Mouse (Mus musculus) c-Kit-positive CD71-positive TER-119-positive erythroid progenitor cells, embryonic 14.5 days (primary cell): Measurements from ENCODE around the gene Hspbap1.

Experiments used
- DNase-seq: peaks from one replicate; pipeline ENCODE4 v3.0.0-alpha.2; 2013; ENCODE audit warnings: low spot score

Hspbap1 gene

DNA sequence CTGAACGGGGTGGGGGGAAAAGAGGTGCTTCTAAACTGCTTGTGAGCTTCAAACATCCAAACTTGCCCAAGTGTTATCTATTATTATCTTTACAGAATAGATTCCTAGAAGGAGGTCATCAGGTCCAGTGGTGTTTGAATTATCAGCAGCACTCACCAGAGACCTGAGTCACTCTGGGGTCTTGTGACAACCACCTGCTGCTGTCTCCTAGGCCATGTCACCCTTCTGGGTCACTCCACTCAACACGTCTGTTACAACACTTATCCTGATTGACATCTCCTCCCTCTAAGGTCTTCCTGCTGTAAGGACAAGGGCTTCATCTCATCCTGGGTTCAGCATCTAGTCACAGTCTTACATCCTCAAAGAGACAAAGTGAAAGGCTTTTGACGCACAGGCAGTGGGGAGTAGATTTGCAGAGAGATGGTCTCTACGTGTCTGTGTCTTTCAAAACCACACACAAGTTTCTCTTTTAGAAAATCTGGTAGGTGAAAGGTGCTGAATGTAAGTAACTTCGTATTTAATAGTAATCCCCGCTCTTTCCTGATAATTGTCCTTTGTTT, 21.9 kb downstream of the Hspbap1 start:
- no peak for DNase-seq

DNA sequence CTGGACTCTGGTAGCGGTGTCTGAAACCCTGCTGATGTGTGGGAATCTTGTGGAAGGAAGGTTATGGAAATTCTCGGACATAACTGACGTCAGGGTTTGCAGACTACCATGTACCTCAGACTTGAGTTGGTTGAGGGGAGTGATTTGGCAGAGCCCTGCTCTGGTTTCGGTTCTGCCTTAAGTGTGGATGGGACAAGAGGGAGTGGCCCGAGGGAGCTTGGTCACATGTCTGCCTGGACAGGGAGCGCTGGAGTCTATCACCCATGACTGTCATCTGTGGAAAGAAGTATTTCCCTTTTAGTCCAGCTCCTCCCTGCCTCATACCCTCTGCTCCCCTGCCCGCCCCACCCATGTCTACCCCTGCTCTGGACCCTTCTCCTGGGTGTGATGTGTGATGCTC, 32.0 kb downstream of the Hspbap1 start:
- DNase-seq, result no peak

DNA sequence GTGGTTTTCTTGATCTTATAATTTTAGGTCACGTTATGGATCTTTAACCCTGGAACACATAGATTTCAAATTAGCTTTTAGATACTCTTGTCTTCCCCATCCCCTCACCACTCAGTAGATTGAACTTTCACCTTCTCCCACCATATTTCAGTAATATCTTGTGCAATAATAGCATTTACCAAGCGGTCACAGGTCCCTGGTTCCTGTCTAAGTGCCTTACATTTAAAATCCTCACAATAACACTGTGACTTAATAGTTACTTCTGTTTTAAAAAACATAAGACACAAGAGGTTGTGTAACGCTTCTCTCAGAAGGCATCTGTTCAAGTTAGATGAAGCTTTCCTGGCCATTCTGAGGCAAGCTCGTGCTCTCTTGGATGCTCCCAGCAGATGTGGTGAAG, 33.5 kb downstream of the Hspbap1 start:
- no peak for DNase-seq

DNA sequence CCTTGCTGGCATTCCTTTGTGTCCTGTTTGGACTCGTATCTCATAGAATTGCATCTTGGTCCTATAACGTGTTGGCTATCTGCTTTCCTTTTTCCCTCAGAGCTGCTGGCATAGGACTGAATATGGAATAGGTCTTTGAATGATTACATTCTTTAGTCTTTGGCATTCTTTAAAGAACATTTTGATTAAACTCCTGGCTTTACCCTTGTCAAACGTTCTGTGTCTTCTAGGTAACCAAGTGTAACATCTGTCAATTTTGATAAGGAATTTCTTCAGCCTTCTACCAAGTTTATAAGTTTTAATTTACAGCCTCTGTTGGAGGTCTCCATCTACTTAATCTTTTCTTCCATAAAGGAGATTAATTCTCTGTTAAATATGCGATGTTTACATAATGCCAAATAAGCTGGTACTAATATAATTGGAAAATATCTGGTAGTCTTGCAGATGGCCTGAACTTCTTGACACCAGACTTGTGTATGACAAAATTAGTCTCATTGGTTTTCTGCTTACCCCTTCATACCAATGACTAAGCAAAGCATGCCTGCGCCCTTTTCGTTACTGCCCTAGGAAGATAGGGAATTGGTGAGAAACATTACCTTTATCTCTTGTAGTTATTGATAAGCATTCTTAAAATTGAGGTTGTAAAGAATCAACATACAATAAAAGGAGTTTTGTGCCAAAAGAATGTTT, 36.9 kb downstream of the Hspbap1 start:
- DNase-seq, result peak; percentile 86

DNA sequence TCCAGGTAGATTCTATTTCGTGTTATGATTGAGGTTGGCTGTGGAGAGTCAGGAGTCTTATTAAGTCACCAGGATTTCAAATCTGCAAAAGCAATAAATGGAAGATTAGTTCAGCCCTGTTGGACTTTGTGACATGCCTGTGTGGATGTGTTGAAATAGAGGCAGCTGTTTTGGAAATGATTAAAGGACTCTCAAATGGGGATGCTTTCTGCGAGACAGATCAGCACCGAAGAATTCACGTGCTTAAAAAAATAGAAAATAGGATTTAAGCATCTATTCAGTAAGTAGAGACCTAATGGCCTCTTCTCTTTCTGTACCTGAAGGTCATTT, 37.5 kb downstream of the Hspbap1 start:
- no peak for DNase-seq

DNA sequence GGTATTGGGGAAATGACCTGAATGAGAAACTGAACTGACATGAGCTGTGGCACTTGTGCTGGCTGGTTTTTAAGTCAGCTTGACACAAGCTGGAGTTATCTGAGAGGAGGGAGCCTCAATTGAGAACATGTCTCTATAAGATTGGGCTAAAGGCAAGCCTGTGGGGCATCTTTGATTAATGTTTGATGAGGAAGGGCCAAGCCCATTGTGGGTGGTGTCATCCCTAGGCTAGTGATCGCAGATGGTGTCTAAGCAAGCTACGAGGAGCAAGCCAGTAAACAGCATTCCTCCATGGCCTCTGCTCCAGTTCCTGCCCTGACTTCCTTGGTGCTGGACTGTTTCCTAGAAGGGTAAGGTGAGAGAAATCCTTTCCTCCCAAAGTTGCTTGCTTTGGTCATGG, 38.7 kb downstream of the Hspbap1 start:
- peak; percentile 72 for DNase-seq

DNA sequence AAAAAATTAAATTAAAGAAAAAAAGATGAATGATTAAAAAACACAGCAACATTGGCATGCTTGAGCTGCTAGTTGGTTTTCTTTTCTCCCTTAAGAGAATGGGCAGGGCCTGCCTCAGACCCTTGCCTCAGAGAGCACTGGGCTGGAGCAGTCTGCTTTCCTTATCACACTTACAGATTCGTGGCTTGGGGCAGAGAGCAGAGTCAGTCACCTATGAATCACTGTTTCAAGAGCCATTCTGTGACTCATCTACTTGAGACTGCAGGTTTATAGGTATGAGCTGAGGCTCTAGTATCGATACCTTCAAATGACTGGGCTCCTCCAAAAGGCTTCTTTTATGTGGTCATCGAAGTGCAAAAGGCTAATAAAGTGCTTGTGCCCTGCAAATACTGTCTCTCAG, 42.9 kb downstream of the Hspbap1 start:
- no peak for DNase-seq

DNA sequence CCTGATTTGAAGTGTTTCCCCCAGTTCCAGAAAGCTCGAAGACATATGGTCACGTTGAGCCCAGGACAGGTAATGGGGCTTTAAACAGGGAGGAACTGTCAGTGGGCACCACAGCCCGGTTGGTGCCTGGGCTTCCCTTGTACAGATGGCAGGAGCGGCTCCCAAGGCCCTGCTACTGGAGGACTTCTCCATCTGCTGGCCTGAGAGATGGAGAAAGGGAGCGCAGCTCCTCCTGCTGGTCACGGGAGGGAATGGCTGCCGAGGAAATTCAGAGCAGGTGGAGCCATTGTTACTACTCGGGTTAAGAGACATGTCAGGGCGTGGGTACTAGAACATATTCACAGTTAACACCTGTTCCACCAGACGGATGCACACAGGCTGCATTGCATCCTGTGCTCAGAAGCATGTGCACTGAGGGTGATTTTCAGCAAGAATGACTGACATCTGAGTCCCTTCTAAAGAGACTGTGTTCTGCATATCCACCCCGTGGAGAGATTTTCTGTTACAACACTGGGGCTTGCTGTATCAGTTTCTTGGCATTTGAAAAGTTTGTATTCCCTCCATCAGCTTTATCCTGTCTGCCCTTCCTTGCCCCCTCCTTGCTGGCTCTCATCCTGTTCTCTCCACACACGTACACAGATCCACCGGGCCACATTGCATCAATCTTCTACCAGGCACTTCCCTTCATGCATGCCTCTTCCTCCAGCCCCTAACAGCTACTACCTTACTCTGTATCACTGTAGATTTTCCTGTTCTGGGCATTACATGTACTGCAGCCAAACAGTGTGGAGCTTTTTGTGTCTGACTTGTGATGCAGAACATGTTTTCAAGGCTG, 47.3 kb downstream of the Hspbap1 start:
- peak; percentile 70 for DNase-seq

DNA sequence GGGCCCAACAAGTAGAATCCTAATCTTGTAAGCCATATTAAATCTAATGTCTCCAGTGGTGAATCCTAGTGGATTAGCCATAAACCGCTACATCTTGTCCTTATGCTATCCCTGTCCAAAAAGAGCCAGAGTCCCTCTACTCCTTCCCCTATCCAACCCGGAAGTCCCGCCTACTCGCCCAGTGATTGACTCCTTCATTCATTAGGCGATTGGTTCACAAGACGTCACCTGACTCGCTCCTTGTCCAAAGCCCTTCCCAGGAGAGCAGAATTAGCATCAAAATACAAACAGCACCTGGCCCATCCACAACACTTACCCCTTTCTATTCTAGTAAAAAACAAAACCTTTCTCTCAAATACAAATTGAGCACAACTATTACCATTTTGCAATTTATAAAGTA, 59.8 kb downstream of the Hspbap1 start:
- no peak for DNase-seq

DNA sequence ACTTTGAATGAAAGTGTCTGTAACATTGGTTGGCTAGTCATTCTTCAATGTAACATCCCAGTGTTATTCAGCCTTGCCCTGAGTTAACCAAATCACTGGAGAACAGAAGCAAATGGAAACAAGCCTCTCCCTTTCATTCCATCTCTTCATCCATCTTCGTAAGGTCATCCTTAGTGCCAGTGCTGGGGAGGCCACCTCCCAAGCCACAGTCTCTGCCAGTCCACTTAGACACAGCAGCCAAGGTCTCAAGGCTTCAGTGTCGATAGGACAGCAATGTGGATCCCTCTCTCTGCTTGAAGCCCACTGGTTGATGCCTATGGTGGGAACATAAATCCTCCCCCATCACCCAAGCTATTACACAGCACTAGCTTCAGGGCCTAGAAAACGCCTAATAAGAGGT, 62.8 kb downstream of the Hspbap1 start:
- no peak for DNase-seq

DNA sequence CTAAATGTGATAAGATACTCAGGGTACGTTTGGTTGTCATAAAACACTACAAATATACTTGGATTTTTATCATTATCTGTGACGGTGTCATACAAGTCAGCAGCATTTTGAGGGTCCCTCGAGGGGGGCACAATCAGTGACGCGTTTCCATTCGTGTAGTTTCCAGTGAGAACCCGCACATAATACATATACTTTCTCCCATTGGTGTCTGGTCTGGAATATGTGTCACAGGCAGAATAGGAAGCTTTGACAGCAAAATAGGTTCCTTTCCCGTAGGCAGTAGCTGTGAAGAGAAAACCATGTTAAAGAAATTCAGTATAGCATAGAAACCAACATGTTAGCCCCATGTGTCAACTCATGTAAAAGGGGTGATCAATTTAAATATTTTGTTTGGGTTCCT, 64.5 kb downstream of the Hspbap1 start:
- DNase-seq, result no peak

DNA sequence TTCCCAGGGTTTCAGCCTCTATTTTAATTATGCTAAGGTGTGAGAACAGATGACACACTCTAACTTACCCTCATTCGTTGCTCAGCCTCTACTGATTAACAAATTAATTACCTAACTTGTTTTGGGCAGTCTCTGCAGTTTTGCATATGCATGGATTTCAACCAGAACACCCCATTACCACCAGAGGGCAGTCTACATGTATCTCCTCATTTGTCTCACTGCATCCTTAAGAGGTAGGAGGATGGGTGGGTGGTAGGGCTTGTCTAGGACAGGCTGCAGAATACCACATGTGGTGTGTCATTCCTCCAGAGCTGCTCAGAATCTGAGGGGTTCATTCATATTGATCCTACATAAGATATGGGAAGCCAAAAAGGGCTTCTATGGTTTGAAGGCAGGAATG, 69.5 kb downstream of the Hspbap1 start:
- DNase-seq, result peak; percentile 50

DNA sequence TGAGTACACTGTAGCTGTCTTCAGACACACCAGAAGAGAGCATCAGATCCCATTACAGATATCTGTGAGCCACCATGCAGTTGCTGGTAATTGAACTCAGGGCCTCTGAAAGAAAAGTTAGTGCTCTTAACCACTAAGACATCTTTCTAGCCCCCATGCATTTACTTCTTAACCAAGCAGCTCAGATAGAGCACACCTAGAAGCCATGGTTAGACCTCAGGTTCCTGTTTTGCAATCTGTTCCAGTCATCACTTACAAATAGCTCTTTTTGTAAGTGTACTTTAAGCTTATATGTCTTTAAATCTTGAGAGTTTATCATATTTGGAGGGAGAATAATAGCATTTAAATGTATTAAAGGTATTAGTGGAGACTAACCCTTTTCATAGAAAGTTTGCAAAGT, 77.0 kb downstream of the Hspbap1 start:
- DNase-seq, result no peak

DNA sequence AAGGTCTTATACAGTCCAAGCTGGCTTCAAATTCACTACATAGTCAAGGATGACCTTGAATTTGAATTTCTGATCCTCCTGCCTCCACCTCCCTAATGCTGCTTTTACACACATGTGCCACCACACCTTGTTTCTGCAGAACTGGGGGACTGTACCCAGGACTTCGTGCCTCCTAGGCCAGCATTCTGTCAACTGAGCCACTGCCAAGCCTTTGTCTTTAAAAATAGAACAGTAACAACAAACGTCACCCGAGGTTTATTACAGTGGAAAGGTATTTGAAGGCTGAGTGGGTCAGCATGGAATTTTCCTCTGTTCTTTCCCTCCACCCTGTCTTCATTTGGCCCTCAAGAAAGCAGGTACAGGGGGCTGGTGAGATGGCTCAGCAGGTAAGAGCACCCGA, 85.7 kb downstream of the Hspbap1 start:
- DNase-seq, result no peak

DNA sequence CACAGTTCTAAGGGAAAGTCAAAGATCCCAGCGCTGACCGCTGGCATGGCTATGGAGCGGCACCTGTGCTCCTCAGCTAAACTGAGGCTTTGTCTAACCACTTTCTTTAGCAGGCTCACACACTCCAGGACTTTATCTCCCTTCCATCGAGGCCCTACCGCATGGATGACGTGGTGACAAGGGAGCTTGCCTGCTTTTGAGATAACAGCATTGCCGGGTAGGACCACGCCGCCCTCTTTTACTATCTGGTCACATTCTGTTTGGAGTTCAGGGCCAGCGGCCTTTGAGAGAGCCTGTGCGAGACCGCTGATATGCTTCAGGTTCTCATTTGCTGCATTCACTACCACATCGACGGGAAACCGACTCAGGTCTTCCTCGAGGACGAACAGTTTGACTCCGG, 86.6 kb downstream of the Hspbap1 start:
- peak; percentile 77 for DNase-seq

DNA sequence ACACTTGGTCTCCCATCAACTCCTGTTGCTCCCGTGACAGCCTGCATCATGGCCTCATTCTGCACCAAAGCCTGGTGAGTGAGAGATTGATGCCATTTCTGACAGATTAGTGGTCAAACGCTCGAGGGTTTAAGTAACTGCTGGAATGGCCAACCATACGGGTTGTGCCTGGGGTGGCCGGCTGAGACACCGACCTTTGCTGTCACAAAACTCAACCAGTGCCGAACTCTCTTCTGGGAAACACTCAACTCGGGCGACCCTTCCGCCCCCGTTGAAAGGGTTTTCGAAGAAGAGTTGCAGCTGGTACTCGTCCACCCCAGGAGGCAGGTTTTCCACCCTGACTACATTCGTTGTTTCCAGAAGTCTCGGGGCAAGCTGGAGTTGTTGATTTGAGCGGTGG, 90.1 kb downstream of the Hspbap1 start:
- DNase-seq, result no peak

DNA sequence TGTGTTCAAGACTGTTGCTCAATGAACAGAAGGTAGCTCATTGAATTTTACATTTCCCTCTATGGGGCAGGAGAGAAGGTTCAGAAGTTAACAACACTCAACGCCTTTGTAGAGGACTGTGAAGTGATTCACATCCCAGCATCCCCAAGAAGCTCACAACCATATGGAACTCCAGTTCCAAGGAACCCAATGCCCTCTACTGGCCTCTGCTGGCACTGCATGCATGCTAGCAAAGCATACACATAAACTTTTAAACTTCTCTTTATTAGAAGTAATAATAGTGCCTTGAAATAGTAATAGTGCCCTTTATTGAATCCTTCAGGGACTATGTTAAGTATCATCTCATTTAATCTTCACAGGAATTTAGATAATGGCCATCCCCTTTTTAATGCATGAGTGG, 91.9 kb downstream of the Hspbap1 start:
- DNase-seq, result no peak

DNA sequence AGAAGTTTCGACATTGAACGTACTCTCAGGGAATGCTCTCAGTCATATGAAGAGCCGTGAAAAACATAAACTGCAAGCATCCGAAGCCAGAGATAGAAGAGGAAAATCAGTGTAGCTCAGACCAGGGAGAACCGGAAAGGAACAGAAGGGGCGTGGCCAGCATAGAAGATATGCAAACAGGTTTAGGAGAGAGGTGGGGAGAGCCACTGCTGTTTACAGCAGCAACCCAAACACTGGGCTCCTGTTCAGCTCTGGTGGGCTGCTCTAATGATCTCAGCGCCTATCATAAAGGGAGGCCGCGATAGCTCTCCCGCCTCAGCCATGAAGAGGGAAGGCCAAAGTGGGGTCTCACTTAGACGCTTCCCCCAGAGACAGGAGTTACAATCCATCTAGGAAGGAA, 97.6 kb downstream of the Hspbap1 start:
- no peak for DNase-seq

DNA sequence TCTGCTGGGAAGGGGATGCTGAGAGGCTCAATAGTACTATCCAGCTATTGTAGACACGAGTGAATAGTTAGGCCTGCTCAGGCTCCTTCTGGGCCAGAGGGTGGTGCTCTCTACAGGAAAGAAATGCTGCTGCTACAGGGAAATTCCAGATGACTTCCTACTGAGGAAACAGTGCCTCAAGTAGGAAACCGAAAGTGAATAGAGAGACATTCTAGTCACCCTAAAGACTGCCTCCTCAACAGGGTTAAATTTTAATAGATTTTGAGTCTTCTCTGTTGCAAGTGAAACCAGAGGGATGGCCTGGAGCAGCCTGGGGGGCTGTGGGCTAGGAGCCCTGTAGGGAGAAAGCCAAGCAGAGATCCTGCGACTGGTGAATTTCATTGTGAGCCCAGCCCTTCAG, 99.0 kb downstream of the Hspbap1 start:
- no peak for DNase-seq

DNA sequence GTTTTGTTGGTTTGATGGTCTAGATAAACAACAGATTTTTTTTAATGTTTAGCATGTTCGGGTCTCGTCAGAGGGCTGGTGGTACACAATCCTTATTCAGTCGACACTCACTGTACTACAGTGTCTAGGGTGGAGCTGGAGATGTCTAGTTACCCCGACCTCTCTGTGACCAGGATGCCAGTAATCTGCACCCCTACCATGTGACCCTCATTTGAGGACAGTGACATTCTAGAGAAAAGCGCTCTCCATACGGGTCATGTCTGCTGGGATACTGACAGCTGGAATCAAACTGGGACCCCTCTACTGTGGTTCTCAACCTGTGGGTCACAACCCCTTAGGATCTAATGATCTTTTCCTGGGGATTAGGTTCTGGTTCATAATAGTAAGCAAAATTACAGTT, 99.5 kb downstream of the Hspbap1 start:
- no peak for DNase-seq

DNA sequence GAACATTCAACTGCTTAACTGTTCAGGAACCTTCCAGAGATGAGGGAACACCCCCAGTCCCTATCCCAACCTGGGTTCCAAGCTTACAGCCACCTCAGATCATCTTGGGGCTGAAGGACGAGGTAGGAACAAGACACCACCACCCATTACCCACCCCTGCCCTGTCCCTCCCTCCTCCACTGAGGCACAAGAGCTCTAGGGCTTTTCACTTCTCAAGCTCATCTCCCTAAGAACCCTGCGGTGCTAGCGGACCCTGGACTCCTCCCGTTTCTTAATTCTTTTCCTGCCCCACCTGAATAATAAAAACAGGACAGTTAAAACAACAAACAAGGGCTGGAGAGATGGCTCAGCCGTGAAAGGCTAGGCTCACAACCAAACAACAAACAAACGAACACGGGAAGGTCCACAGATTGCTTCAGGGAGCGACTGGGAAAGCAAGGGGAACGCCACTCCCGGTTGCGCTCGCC, 100.4 kb downstream of the Hspbap1 start:
- no peak for DNase-seq

DNA sequence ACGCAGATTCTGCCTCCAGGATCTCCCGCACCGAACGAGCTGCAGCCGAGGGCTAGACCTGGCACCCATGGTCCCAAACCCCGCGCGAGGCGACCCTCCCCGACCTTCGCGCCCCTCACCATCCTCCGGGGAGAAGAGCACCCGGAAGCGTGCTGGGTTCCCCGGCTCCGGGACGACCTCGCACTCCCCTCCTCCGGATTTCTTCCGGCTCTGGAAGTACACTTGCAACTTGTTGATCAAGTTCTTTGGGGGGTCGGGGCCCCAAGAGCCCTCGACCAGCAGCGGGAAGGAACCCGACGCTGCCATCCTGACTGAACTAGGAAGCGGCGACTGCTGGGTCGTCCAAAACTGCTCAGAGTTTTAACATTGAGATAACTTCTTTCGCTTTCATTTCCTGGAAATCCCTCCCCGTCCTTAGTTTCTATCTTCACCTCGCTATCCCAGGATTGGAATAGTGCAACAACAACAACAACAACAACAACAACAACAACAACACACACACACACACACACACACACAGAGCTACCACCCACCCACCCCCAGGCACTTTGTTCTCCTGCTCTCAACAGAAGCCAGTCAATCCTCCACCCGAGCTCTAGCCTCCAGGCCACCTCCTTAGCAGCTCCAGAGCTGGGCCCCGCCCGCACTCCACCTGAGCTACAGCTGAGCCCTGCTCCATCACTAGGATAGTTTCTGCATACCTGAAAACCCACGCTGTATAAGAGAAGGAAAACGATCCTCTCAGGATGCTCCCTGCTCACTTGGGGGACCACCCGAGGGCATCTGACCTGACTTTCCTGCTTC, 101.1 kb downstream of the Hspbap1 start, which contains the start of gene Parp14:
Gene Parp14 (minus strand): TSS at position 497 of the 804 bp plus-strand sequence.
- DNase-seq, result peak; percentile 51

DNA sequence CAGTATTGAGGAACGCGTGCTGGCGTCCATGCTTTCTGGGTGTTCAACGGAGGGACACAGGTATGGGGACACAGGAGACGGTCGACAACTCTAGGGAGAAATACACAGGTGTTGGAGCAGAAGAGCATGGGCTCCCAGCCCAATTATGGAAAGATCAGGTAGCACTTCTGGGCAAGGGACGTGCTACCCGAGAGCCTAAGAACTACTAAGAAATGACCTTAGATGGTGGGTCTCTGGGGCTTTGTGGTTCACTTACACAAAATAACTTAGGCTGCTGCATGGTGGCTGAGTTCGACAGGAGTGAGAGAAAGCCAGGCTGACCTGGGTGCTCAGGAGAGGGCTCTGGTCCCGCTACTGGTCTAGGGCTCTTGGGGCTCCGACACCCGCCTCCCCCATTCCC, 101.7 kb downstream of the Hspbap1 start:
- no peak for DNase-seq
